Mouse (Mus musculus): ENCODE measurements around the gene Ush2a. TPM values are rescaled to one million over a fixed set of nuclear protein-coding genes. Genes with fewer than 3 reads are reported as not detected.

The Ush2a gene
- polyA plus RNA-seq, 1 experiment: 0.19 TPM

- no peak overlapping the region for H3K4me3 ChIP-seq (ENCODE audit: insufficient read depth, low read length)
- TF ChIP-seq POLR2A (IDR thresholded peaks at IDR 0.05; ENCODE audit: extremely low read depth, insufficient read depth, low read length) (no peak), CTCF (IDR thresholded peaks at IDR 0.05; ENCODE audit: extremely low read depth, insufficient read depth, low read length) (no peak)
- no peak overlapping the region for H3K27ac ChIP-seq (ENCODE audit: insufficient read depth, low read length)
- H3K4me1 ChIP-seq (ENCODE audit: control insufficient read depth, insufficient read depth, low read length): no peaks in the 10 kb centered on the region
Measured at GRCm38 (mm10) chr1:188945326-188945725, 683.5 kb downstream of the Ush2a start.

GRCm38 (mm10) chr1:188946849-188947248 lies 685.0 kb downstream of the Ush2a start:
- Histone ChIP-seq H3K4me3 (ENCODE audit: insufficient read depth, low read length) (no peak overlapping the region), H3K4me1 (ENCODE audit: control insufficient read depth, insufficient read depth, low read length) (no peaks in the 10 kb centered on the region), H3K27ac (ENCODE audit: insufficient read depth, low read length) (no peak overlapping the region)
- TF ChIP-seq CTCF (IDR thresholded peaks at IDR 0.05; ENCODE audit: extremely low read depth, insufficient read depth, low read length) (no peak), POLR2A (IDR thresholded peaks at IDR 0.05; ENCODE audit: extremely low read depth, insufficient read depth, low read length) (no peak)

- Histone ChIP-seq H3K4me3 (ENCODE audit: insufficient read depth, low read length) (no peak overlapping the region), H3K27ac (ENCODE audit: insufficient read depth, low read length) (no peak overlapping the region), H3K4me1 (ENCODE audit: control insufficient read depth, insufficient read depth, low read length) (no peaks in the 10 kb centered on the region)
- TF ChIP-seq POLR2A (IDR thresholded peaks at IDR 0.05; ENCODE audit: extremely low read depth, insufficient read depth, low read length) (no peak), CTCF (IDR thresholded peaks at IDR 0.05; ENCODE audit: extremely low read depth, insufficient read depth, low read length) (peak; percentile 29; the same call in 1 of the 2 replicates)
Measured at GRCm38 (mm10) chr1:188947794-188948193, 686.0 kb downstream of the Ush2a start.

GRCm38 (mm10) chr1:188948276-188948675 lies 686.5 kb downstream of the Ush2a start:
- H3K27ac ChIP-seq (ENCODE audit: insufficient read depth, low read length): no peak overlapping the region
- H3K4me1 ChIP-seq (ENCODE audit: control insufficient read depth, insufficient read depth, low read length): no peaks in the 10 kb centered on the region
- TF ChIP-seq CTCF (IDR thresholded peaks at IDR 0.05; ENCODE audit: extremely low read depth, insufficient read depth, low read length) (no peak), POLR2A (IDR thresholded peaks at IDR 0.05; ENCODE audit: extremely low read depth, insufficient read depth, low read length) (no peak)
- H3K4me3 ChIP-seq (ENCODE audit: insufficient read depth, low read length): no peak overlapping the region

GRCm38 (mm10) chr1:188951091-188951490 lies 689.3 kb downstream of the Ush2a start:
- TF ChIP-seq POLR2A (IDR thresholded peaks at IDR 0.05; ENCODE audit: extremely low read depth, insufficient read depth, low read length) (no peak), CTCF (IDR thresholded peaks at IDR 0.05; ENCODE audit: extremely low read depth, insufficient read depth, low read length) (no peak)
- Histone ChIP-seq H3K4me1 (ENCODE audit: control insufficient read depth, insufficient read depth, low read length) (no peaks in the 10 kb centered on the region), H3K27ac (ENCODE audit: insufficient read depth, low read length) (no peak overlapping the region), H3K4me3 (ENCODE audit: insufficient read depth, low read length) (no peak overlapping the region)

- Histone ChIP-seq H3K27ac (ENCODE audit: insufficient read depth, low read length) (no peak overlapping the region), H3K4me1 (ENCODE audit: control insufficient read depth, insufficient read depth, low read length) (no peaks in the 10 kb centered on the region), H3K4me3 (ENCODE audit: insufficient read depth, low read length) (no peak overlapping the region)
- TF ChIP-seq CTCF (IDR thresholded peaks at IDR 0.05; ENCODE audit: extremely low read depth, insufficient read depth, low read length) (no peak), POLR2A (IDR thresholded peaks at IDR 0.05; ENCODE audit: extremely low read depth, insufficient read depth, low read length) (no peak)
Measured at GRCm38 (mm10) chr1:188952501-188952900, 690.7 kb downstream of the Ush2a start.

- Histone ChIP-seq H3K4me3 (ENCODE audit: insufficient read depth, low read length) (no peak overlapping the region), H3K27ac (ENCODE audit: insufficient read depth, low read length) (no peak overlapping the region), H3K4me1 (ENCODE audit: control insufficient read depth, insufficient read depth, low read length) (no peaks in the 10 kb centered on the region)
- TF ChIP-seq POLR2A (IDR thresholded peaks at IDR 0.05; ENCODE audit: extremely low read depth, insufficient read depth, low read length) (no peak), CTCF (IDR thresholded peaks at IDR 0.05; ENCODE audit: extremely low read depth, insufficient read depth, low read length) (no peak)
Measured at GRCm38 (mm10) chr1:188973078-188973477, 711.3 kb downstream of the Ush2a start.

- no peak for TF ChIP-seq CTCF (IDR thresholded peaks at IDR 0.05; ENCODE audit: extremely low read depth, insufficient read depth, low read length)
- H3K4me1 ChIP-seq (ENCODE audit: control insufficient read depth, insufficient read depth, low read length): no peaks in the 10 kb centered on the region
- H3K27ac ChIP-seq (ENCODE audit: insufficient read depth, low read length): no peak overlapping the region
- H3K4me3 ChIP-seq (ENCODE audit: insufficient read depth, low read length): no peak overlapping the region
Measured at GRCm38 (mm10) chr1:188973926-188974325, 712.1 kb downstream of the Ush2a start.

GRCm38 (mm10) chr1:188980050-188980449 lies 718.2 kb downstream of the Ush2a start:
- H3K4me3 ChIP-seq (ENCODE audit: insufficient read depth, low read length): no peak overlapping the region
- no peaks in the 10 kb centered on the region for H3K4me1 ChIP-seq (ENCODE audit: control insufficient read depth, insufficient read depth, low read length)
- peak; percentile 64 for TF ChIP-seq CTCF (IDR thresholded peaks at IDR 0.05; ENCODE audit: extremely low read depth, insufficient read depth, low read length)
- TF ChIP-seq POLR2A (IDR thresholded peaks at IDR 0.05; ENCODE audit: extremely low read depth, insufficient read depth, low read length): no peak
- no peak overlapping the region for H3K27ac ChIP-seq (ENCODE audit: insufficient read depth, low read length)

- no peak overlapping the region for H3K4me3 ChIP-seq (ENCODE audit: insufficient read depth, low read length)
- no peak overlapping the region for H3K27ac ChIP-seq (ENCODE audit: insufficient read depth, low read length)
- peak; percentile 24; the same call in 1 of the 2 replicates for TF ChIP-seq CTCF (IDR thresholded peaks at IDR 0.05; ENCODE audit: extremely low read depth, insufficient read depth, low read length)
- no peak for TF ChIP-seq POLR2A (IDR thresholded peaks at IDR 0.05; ENCODE audit: extremely low read depth, insufficient read depth, low read length)
- H3K4me1 ChIP-seq (ENCODE audit: control insufficient read depth, insufficient read depth, low read length): no peaks in the 10 kb centered on the region
Measured at GRCm38 (mm10) chr1:188993218-188993617, 731.4 kb downstream of the Ush2a start.

Data from cortical plate, adult 2 months (tissue).